Mouse (Mus musculus): ENCODE measurements around the gene Med27. TPM values are rescaled to one million over a fixed set of nuclear protein-coding genes. Genes with fewer than 3 reads are reported as not detected.

The Med27 gene
- total RNA-seq, 2 experiments from 2014 or later: 38.9 to 39.3 TPM

GRCm38 (mm10) chr2:29418498-29418897, 71.9 kb downstream of the Med27 start:
- H3K4me3 ChIP-seq: no peak overlapping the region
- intact Hi-C loops (cut with DNase I): no loop called here
- no peak for DNase-seq (ENCODE audit: extremely low spot score in 1 of 2, low spot score in 2 of 2)
- H3K27ac ChIP-seq: no peak overlapping the region
- TF ChIP-seq CTCF (IDR thresholded peaks at IDR 0.05): no peak

GRCm38 (mm10) chr2:29419434-29419833, 72.8 kb downstream of the Med27 start:
- DNase-seq (ENCODE audit: extremely low spot score in 1 of 2, low spot score in 2 of 2): no peak
- Histone ChIP-seq H3K27ac (no peak overlapping the region), H3K4me3 (no peak overlapping the region)
- intact Hi-C loops (cut with DNase I): no loop called here
- no peak for TF ChIP-seq CTCF (IDR thresholded peaks at IDR 0.05)

GRCm38 (mm10) chr2:29419946-29420345, 73.3 kb downstream of the Med27 start:
- H3K4me3 ChIP-seq: no peak overlapping the region
- DNase-seq (ENCODE audit: extremely low spot score in 1 of 2, low spot score in 2 of 2): no peak
- intact Hi-C loops (cut with DNase I): no loop called here
- H3K27ac ChIP-seq: no peak overlapping the region
- TF ChIP-seq CTCF (IDR thresholded peaks at IDR 0.05): no peak

GRCm38 (mm10) chr2:29422126-29422840, 75.7 kb downstream of the Med27 start:
- DNase-seq (ENCODE audit: extremely low spot score in 1 of 2, low spot score in 2 of 2): no peak
- TF ChIP-seq CTCF (IDR thresholded peaks at IDR 0.05): no peak
- Histone ChIP-seq H3K27ac (no peak overlapping the region), H3K4me3 (no peak overlapping the region)
- intact Hi-C loops (cut with DNase I): no loop called here

- no peak for TF ChIP-seq CTCF (IDR thresholded peaks at IDR 0.05)
- H3K4me3 ChIP-seq: no peak overlapping the region
- no peak overlapping the region for H3K27ac ChIP-seq
- intact Hi-C loops (cut with DNase I): no loop called here
- DNase-seq (ENCODE audit: extremely low spot score in 1 of 2, low spot score in 2 of 2): no peak
Measured at GRCm38 (mm10) chr2:29423059-29423458, 76.4 kb downstream of the Med27 start.

GRCm38 (mm10) chr2:29425386-29425785, 78.8 kb downstream of the Med27 start:
- DNase-seq (ENCODE audit: extremely low spot score in 1 of 2, low spot score in 2 of 2): no peak
- intact Hi-C loops (cut with DNase I): no loop called here
- no peak for TF ChIP-seq CTCF (IDR thresholded peaks at IDR 0.05)
- Histone ChIP-seq H3K27ac (no peak overlapping the region), H3K4me3 (no peak overlapping the region)

- Histone ChIP-seq H3K4me3 (no peak overlapping the region), H3K27ac (no peak overlapping the region)
- intact Hi-C loops (cut with DNase I): no loop called here
- DNase-seq (ENCODE audit: extremely low spot score in 1 of 2, low spot score in 2 of 2): no peak
- TF ChIP-seq CTCF (IDR thresholded peaks at IDR 0.05): no peak
Measured at GRCm38 (mm10) chr2:29426684-29427083, 80.1 kb downstream of the Med27 start.

GRCm38 (mm10) chr2:29432565-29432964, 85.9 kb downstream of the Med27 start:
- no peak for TF ChIP-seq CTCF (IDR thresholded peaks at IDR 0.05)

GRCm38 (mm10) chr2:29436376-29436775, 89.8 kb downstream of the Med27 start:
- Histone ChIP-seq H3K27ac (no peak overlapping the region), H3K4me3 (no peak overlapping the region)
- intact Hi-C loops (cut with DNase I): no loop called here
- TF ChIP-seq CTCF (IDR thresholded peaks at IDR 0.05): no peak
- no peak for DNase-seq (ENCODE audit: extremely low spot score in 1 of 2, low spot score in 2 of 2)

More at GRCm38 (mm10) chr2:29432565-29432964, 85.9 kb downstream of the Med27 start:
- Histone ChIP-seq H3K4me3 (no peak overlapping the region), H3K27ac (no peak overlapping the region)
- DNase-seq (ENCODE audit: extremely low spot score in 1 of 2, low spot score in 2 of 2): no peak
- intact Hi-C loops (cut with DNase I): no loop called here

- intact Hi-C loops (cut with DNase I): no loop called here
- DNase-seq (ENCODE audit: extremely low spot score in 1 of 2, low spot score in 2 of 2): no peak
- Histone ChIP-seq H3K4me3 (no peak overlapping the region), H3K27ac (no peak overlapping the region)
- no peak for TF ChIP-seq CTCF (IDR thresholded peaks at IDR 0.05)
Measured at GRCm38 (mm10) chr2:29437111-29437510, 90.5 kb downstream of the Med27 start.

- TF ChIP-seq CTCF (IDR thresholded peaks at IDR 0.05): no peak
- DNase-seq (ENCODE audit: extremely low spot score in 1 of 2, low spot score in 2 of 2): no peak
- no peak overlapping the region for H3K4me3 ChIP-seq
- intact Hi-C loops (cut with DNase I): no loop called here
- H3K27ac ChIP-seq: peak overlapping the region; percentile 60; the same call in 1 of the 2 replicates
Measured at GRCm38 (mm10) chr2:29437861-29438529, 91.4 kb downstream of the Med27 start.

- Histone ChIP-seq H3K4me3 (no peak overlapping the region), H3K27ac (peak overlapping the region; percentile 60; the same call in 1 of the 2 replicates)
Measured at GRCm38 (mm10) chr2:29438530-29438862, 91.9 kb downstream of the Med27 start.

GRCm38 (mm10) chr2:29438986-29439385, 92.4 kb downstream of the Med27 start:
- intact Hi-C loops (cut with DNase I): no loop called here
- TF ChIP-seq CTCF (IDR thresholded peaks at IDR 0.05): no peak
- Histone ChIP-seq H3K4me3 (no peak overlapping the region), H3K27ac (peak overlapping the region; percentile 60; the same call in 1 of the 2 replicates)
- no peak for DNase-seq (ENCODE audit: extremely low spot score in 1 of 2, low spot score in 2 of 2)

More at GRCm38 (mm10) chr2:29438530-29438862, 91.9 kb downstream of the Med27 start:
- no peak for TF ChIP-seq CTCF (IDR thresholded peaks at IDR 0.05)
- intact Hi-C loops (cut with DNase I): no loop called here
- no peak for DNase-seq (ENCODE audit: extremely low spot score in 1 of 2, low spot score in 2 of 2)

All from left cerebral cortex, adult 2 months (tissue).